Mouse (Mus musculus) heart, embryonic 13.5 days (tissue): ENCODE data around the gene Olfr70. TPM values are rescaled to one million over a fixed set of nuclear protein-coding genes. Genes with fewer than 3 reads are reported as not detected.

Source experiments
- ATAC-seq: fragments of 200-750 bp; cut with Nextera tagmentation; 2 replicates; pipeline ENCODE4 v1.8.0; 2017; ENCODE audit warnings: moderate TSS enrichment; ENCODE audit not compliant: insufficient number of reproducible peaks, low FRiP score, low TSS enrichment; ENCODE audit errors: extremely low read depth
- H3K27ac ChIP-seq: fragments of 300-500 bp; sonication (generic); replicated peaks from 2 replicates; pipeline ENCODE4 v1.5.1; 2015; ENCODE audit warnings: moderate library complexity, mild to moderate bottlenecking, inconsistent platforms
- H3K27me3 ChIP-seq: fragments of 300-500 bp; sonication (generic); replicated peaks from 2 replicates; pipeline ENCODE4 v1.6.1; 2015; ENCODE audit warnings: mild to moderate bottlenecking, inconsistent platforms
- H3K36me3 ChIP-seq: fragments of 300-500 bp; sonication (generic); 2 replicates; pipeline ENCODE4 v1.6.1; 2015; ENCODE audit warnings: mild to moderate bottlenecking, inconsistent platforms
- H3K4me1 ChIP-seq: fragments of 300-500 bp; sonication (generic); 2 replicates; pipeline ENCODE4 v1.6.1; 2015; ENCODE audit warnings: inconsistent platforms
- H3K4me2 ChIP-seq: fragments of 300-500 bp; sonication (generic); 2 replicates; pipeline ENCODE4 v1.6.1; 2015; ENCODE audit warnings: inconsistent platforms, mild to moderate bottlenecking, moderate library complexity
- H3K4me3 ChIP-seq: fragments of 300-500 bp; sonication (generic); 2 replicates; pipeline ENCODE4 v1.5.1; 2015; ENCODE audit warnings: moderate library complexity, mild to moderate bottlenecking, inconsistent platforms
- H3K9ac ChIP-seq: fragments of 300-500 bp; sonication (generic); 2 replicates; pipeline ENCODE4 v1.6.1; 2015; ENCODE audit warnings: inconsistent platforms, mild to moderate bottlenecking, moderate library complexity
- H3K9me3 ChIP-seq: fragments of 300-500 bp; sonication (generic); 2 replicates; pipeline ENCODE4 v1.6.1; 2016; ENCODE audit warnings: inconsistent platforms
- WGBS: fragments of 180-500 bp; shearing (Covaris S2); methylation state at CpG from one replicate; pipeline ENCODE4 v1.1.7; 2015; ENCODE audit warnings: mixed read lengths; 5-methylcytosine and 5-hydroxymethylcytosine counted together
- polyA plus RNA-seq: library from polyadenylated mRNA; unstranded; fragments of >200 nt; fragmentation: Nextera tagmentation; extraction: Ambion mirVana; gene quantifications from 2 replicates; pipeline ENCODE4 v1.2.1, GENCODE M21; 2015

Olfr70 gene
- polyA plus RNA-seq, 1 experiment from 2014 or later: not detected

DNA sequence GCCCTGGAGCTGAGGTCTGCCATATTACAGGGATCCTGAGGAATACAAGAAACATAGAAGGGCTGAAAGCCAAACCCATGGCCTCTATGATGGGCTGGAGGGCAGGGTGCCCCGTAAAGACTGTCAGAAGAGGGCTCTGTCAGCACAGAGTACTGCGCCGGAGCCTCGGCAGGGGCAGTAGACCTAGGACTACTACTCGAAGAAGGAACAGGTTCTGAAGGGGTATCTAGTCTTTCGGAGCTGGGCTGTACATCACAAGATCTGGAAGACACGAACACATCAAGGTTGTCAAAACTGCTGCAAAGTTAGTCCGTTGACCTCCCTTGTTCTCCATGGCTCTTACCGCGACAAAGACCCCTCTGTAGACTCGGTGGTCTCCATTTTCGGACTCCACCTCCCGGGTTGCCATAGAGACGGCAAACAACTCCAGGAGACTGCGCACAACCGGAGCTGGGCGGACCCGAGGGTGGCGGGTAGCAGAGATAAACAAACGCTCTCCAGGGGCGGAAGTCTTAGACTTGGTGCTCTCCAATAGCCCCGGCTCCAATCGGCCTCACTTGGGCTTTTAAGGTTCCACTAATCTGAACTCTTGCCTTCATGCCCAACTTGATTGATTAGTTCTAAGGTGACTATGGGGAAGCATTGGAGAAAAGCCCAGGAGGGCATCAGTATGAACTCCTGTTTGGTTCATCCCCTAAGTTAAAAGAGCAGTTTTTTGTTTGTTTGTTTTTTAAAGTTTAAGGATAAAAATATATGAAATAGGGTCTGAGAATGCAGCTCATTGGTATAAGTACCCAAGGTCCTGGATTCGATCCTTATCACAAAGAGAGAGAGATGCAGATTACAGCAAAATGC is 47.2 kb downstream of the Olfr70 start, which contains the start of gene Spag8:
Gene Spag8 (minus strand): TSS at position 434 of the 855 bp plus-strand sequence.
- peak within 1 kb of the TSS; percentile 12; the same call in 1 of the 2 replicates for H3K9ac ChIP-seq
- no peaks in the 10 kb centered on the region for H3K27me3 ChIP-seq
- H3K36me3 ChIP-seq: peaks cover 30% of the 10 kb centered on the region
- 16% methylated on average over 24 of the region's 24 CpGs for WGBS
- H3K27ac ChIP-seq: no peak within 1 kb of the TSS
- ATAC-seq: no peak
- H3K4me2 ChIP-seq: peak within 1 kb of the TSS; percentile 65
- peaks cover 23% of the 10 kb centered on the region for H3K4me1 ChIP-seq
- H3K4me3 ChIP-seq: peak within 1 kb of the TSS; percentile 42
- peaks cover 10% of the 10 kb centered on the region for H3K9me3 ChIP-seq

DNA sequence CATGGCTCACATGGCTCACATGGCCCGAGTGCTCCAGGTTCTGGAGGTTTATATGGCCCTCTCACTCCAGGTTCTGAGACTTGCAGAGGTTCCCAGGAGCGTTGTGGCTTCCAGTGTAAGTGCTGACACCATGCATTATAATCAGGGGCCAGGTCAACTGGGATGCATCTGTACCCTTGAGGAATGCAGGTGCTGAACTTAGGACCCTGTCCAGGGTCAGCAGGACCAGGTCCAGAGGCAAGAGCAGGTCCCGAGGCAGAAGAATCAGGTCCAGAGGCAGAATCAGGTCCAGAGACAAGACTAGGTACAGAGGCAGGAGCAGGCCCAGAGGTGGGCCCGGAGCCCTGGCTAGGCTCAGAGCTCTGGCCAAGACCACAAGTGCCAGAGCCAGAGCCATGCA is 47.9 kb downstream of the Olfr70 start:
- Histone ChIP-seq H3K27me3 (no peaks in the 10 kb centered on the region), H3K27ac (no peak overlapping the region), H3K9ac (no peak overlapping the region), H3K4me3 (peak overlapping the region; percentile 42; the same call in 1 of the 2 replicates), H3K36me3 (peaks cover 34% of the 10 kb centered on the region), H3K9me3 (peaks cover 10% of the 10 kb centered on the region), H3K4me2 (peak overlapping the region; percentile 65; the same call in 1 of the 2 replicates), H3K4me1 (peaks cover 23% of the 10 kb centered on the region)
- no peak for ATAC-seq
- WGBS: 81% methylated on average over 4 of the region's 4 CpGs

DNA sequence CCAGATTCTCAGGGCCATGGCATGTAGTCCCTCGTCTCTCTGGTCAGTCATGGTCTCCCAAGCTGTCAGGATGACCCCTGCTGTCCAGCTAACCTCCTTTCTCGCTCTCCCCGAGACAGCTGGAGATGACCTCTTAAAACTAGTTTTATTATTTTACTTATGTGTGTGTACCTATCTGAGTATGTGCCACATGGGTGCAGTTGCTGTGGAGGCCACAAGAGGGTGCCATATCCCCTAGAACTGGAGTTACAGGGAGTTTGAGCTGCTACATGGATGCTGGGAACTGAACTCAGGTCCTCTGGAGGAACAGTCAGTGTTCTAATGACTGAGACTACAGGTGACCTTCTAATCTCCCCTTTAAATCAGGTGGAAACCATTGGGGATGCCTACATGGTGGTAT is 50.8 kb downstream of the Olfr70 start:
- Histone ChIP-seq H3K4me3 (no peak overlapping the region), H3K27me3 (no peaks in the 10 kb centered on the region), H3K9ac (no peak overlapping the region), H3K27ac (no peak overlapping the region), H3K36me3 (peaks cover 57% of the 10 kb centered on the region), H3K4me2 (no peak overlapping the region), H3K4me1 (peaks cover 12% of the 10 kb centered on the region), H3K9me3 (peaks cover 10% of the 10 kb centered on the region)
- WGBS: 91% methylated on average over 3 of the region's 3 CpGs
- no peak for ATAC-seq

Other genes with a start within 250 kb of the Olfr70 start
- 1.9 and 2.6 TPM in 2 replicates for gene Cd72, start 246.2 kb downstream of the Olfr70 start, polyA plus RNA-seq
- not detected in 2 replicates for gene Sit1, start 217.1 kb downstream of the Olfr70 start, polyA plus RNA-seq
- gene Ccdc107, start 207.9 kb downstream of the Olfr70 start, polyA plus RNA-seq: 70.9 and 77.6 TPM in 2 replicates
- gene Arhgef39, start 201.1 kb downstream of the Olfr70 start, polyA plus RNA-seq: 32.0 and 40.3 TPM in 2 replicates
- 1.8 and 2.0 TPM in 2 replicates for gene Car9, start 193.8 kb downstream of the Olfr70 start, polyA plus RNA-seq
- gene Tpm2, start 177.0 kb downstream of the Olfr70 start, polyA plus RNA-seq: 143 and 157 TPM in 2 replicates
- gene Creb3, start 138.5 kb downstream of the Olfr70 start, polyA plus RNA-seq: 57.8 and 59.1 TPM in 2 replicates
- 76.9 and 78.1 TPM in 2 replicates for gene Tln1, start 138.1 kb downstream of the Olfr70 start, polyA plus RNA-seq
- gene Rgp1, start 122.1 kb downstream of the Olfr70 start, polyA plus RNA-seq: 20.6 and 21.4 TPM in 2 replicates
- gene Gba2, start 121.9 kb downstream of the Olfr70 start, polyA plus RNA-seq: 20.3 and 22.4 TPM in 2 replicates
- 0.62 and 2.1 TPM in 2 replicates for gene Msmp, start 116.3 kb downstream of the Olfr70 start, polyA plus RNA-seq
- gene Npr2, start 68.9 kb downstream of the Olfr70 start, polyA plus RNA-seq: 7.2 and 7.7 TPM in 2 replicates
- gene Spag8, start 47.2 kb downstream of the Olfr70 start, polyA plus RNA-seq: 0.59 and 0.92 TPM in 2 replicates
- gene Hint2, start 44.3 kb downstream of the Olfr70 start, polyA plus RNA-seq: 131 and 166 TPM in 2 replicates
- 4.0 and 4.8 TPM in 2 replicates for gene Tmem8b, start 31.8 kb downstream of the Olfr70 start, polyA plus RNA-seq
- gene Fam221b, start 31.7 kb downstream of the Olfr70 start, polyA plus RNA-seq: 2.6 and 2.9 TPM in 2 replicates
- gene Olfr71, start 9.4 kb upstream of the Olfr70 start, polyA plus RNA-seq: not detected in 2 replicates
- gene Hrct1, start 26.4 kb upstream of the Olfr70 start, polyA plus RNA-seq: 0.78 and 1.1 TPM in 2 replicates
- gene Spaar, start 29.2 kb upstream of the Olfr70 start, polyA plus RNA-seq: 0.21 and 0.43 TPM in 2 replicates
- gene Olfr159, start 70.2 kb upstream of the Olfr70 start, polyA plus RNA-seq: not detected in 2 replicates
- gene Olfr156, start 123.1 kb upstream of the Olfr70 start, polyA plus RNA-seq: not detected in 2 replicates
- not detected in 2 replicates for gene Olfr157, start 139.4 kb upstream of the Olfr70 start, polyA plus RNA-seq
- gene Olfr155, start 150.8 kb upstream of the Olfr70 start, polyA plus RNA-seq: not detected in 2 replicates
- 9.7 and 13.4 TPM in 2 replicates for gene Reck, start 174.7 kb upstream of the Olfr70 start, polyA plus RNA-seq